Mouse (Mus musculus) retina, postnatal 1 day (tissue): ENCODE measurements around the gene Irf4.

Experiments
- DNase-seq: peaks from one replicate; pipeline ENCODE4 v3.0.0-alpha.2; 2012

Irf4 gene

GRCm38 (mm10) chr13:30741172-30741571 lies 7.9 kb upstream of the Irf4 start:
- no peak for DNase-seq

- no peak for DNase-seq
These were observed 6.5 kb upstream of the Irf4 start for GRCm38 (mm10) chr13:30742411-30742970.

GRCm38 (mm10) chr13:30745121-30745520 lies 3.9 kb upstream of the Irf4 start:
- no peak for DNase-seq

GRCm38 (mm10) chr13:30747068-30747467 lies 2.0 kb upstream of the Irf4 start:
- no peak for DNase-seq

GRCm38 (mm10) chr13:30747504-30747903 lies 1.5 kb upstream of the Irf4 start:
- DNase-seq, result no peak

GRCm38 (mm10) chr13:30748321-30748720 lies 705 bp upstream of the Irf4 start:
- no peak for DNase-seq

GRCm38 (mm10) chr13:30749557-30750141 lies 623 bp downstream of the Irf4 start:
- DNase-seq, result no peak

- peak; percentile 42 for DNase-seq
These were observed 1.7 kb downstream of the Irf4 start for GRCm38 (mm10) chr13:30750461-30751303.

- no peak for DNase-seq
These were observed 2.2 kb downstream of the Irf4 start for GRCm38 (mm10) chr13:30751304-30751580.

GRCm38 (mm10) chr13:30752581-30753187 lies 3.7 kb downstream of the Irf4 start:
- no peak for DNase-seq

GRCm38 (mm10) chr13:30753441-30753840 lies 4.4 kb downstream of the Irf4 start:
- no peak for DNase-seq

- no peak for DNase-seq
These were observed 5.0 kb downstream of the Irf4 start for GRCm38 (mm10) chr13:30754066-30754465.

GRCm38 (mm10) chr13:30754825-30755476 lies 5.9 kb downstream of the Irf4 start:
- no peak for DNase-seq

GRCm38 (mm10) chr13:30755577-30755976 lies 6.6 kb downstream of the Irf4 start:
- DNase-seq, result no peak

- DNase-seq, result no peak
These were observed 7.1 kb downstream of the Irf4 start for GRCm38 (mm10) chr13:30755998-30756639.

- no peak for DNase-seq
These were observed 8.4 kb downstream of the Irf4 start for GRCm38 (mm10) chr13:30757264-30757900.

- no peak for DNase-seq
These were observed 9.9 kb downstream of the Irf4 start for GRCm38 (mm10) chr13:30758789-30759381.

- DNase-seq, result no peak
These were observed 11.5 kb downstream of the Irf4 start for GRCm38 (mm10) chr13:30760374-30761090.

- DNase-seq, result no peak
These were observed 12.2 kb downstream of the Irf4 start for GRCm38 (mm10) chr13:30761151-30761631.

GRCm38 (mm10) chr13:30762224-30762623 lies 13.2 kb downstream of the Irf4 start:
- no peak for DNase-seq
